Mouse (Mus musculus): ENCODE data around the gene Smim13. TPM values are rescaled to one million over a fixed set of nuclear protein-coding genes. Genes with fewer than 3 reads are reported as not detected.

The Smim13 gene
- polyA plus RNA-seq, 1 experiment: 4.1 TPM

DNA sequence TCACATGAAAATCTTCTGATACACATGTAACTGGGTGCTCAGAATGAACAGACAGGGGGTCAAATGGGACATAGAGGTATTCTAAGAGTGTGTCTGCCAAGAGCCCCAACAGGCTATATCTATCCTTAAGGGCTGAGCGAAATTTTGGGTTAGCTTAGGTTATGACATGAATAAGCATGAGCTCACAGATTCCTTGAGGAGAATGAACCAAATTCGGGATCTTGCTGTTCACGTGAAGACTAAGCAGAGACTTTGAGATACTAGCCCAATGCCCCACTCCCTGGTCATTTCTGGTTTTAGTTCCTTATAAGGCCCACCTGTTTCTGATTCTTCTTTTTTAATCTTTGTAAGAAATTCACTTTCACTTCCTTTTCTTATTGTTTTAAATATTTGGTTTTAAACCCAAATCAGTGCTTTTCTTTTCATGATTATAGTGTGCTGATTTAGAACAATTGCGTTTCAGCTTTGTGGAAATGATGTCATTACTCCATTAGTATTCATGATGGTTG lies 41.9 kb downstream of the Smim13 start:
- no peak for DNase-seq (ENCODE audit: low read depth)

DNA sequence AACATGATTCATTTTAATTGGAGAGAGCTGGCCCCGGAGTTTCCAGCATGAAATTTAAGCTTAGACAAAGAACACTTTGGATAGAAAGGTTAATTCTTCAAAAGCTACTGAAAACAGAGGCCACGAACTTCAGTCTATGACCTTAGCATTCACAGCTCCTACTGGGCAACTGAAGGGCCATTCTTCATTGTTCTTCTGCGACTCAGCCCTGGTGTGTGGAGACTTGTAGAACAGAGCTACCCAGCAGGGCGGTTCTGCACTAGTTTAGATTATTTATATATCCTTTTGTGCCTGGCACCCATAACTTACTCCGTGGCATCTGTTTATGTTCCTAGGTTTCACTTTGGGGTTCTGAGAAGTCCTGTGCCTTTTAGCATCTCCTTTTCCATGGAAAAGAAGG lies 44.0 kb downstream of the Smim13 start:
- no peak for DNase-seq (ENCODE audit: low read depth)

DNA sequence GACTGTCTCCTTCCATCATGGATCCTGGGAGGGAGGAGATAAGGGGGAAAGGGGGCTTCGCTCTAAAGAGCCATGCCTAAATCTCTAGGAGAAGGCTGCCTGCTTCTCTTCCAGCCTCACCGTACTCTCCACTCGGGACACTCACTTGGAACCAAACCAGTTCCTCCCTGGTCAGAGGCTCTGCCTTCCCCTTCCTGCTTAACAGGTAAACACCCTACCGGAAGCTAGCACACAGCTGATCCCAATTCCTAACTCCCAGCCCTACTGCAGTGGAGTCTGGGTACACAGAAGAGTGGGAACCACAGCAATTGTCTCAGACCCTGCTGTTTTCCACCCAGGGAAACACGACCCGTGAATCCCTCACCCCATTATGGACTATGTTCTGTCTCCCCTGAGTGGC lies 46.2 kb downstream of the Smim13 start:
- no peak for DNase-seq (ENCODE audit: low read depth)

DNA sequence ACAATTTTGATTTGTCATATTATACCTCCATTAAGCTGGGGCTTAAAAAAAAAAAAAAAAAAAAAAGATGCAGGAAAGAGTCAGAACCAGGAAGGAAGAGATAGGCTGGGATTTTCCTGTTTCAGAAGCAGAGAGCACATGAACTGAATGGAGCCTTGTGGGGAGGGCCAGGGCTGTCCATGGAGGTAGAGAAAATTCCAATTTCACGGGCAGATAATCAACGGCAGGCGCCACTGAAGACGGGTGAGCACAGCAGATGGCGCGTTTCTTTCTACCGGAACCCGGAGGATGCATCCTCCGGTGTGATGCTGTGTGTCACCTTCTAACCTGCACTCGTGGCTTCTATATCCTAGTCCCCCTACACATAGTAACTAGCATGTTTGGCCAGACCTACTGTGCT lies 46.8 kb downstream of the Smim13 start:
- DNase-seq (ENCODE audit: low read depth): no peak

DNA sequence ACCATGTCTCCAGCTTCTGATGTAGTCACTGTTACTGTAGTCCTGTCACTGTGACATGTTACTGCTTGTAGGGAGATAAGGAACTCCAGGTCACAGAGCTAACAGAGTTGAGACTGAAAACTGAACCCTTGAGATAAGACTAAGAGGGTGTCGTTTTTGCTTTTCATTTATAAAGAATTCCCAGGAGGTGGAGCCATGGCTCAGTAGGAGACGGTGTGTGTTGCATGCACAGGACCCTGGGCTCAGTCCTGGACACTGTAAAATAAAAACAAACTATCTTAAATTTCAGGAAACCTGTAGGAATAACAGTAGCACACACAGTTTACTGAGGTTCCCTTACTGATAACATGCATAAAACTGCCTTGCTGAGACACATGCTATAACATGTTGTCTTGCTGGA lies 48.9 kb downstream of the Smim13 start:
- DNase-seq (ENCODE audit: low read depth): no peak

DNA sequence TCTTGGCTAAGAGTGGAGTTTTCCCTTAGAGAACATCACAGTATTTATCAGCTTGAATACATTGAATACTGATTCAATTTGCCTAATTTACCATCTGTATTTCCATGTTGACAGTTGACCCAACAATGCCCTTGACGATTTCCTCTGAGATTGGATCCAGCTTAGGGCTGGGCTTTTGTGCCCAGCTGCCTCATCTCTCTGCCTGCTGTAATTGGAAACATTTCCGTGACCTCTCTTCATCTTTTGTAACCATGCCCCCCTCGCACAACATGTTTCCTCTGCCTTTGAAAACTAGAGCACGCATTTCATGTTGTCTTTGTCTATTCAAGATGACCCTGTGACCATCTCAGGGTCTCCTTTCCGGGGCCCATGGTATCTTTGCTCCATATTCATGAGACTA lies 49.4 kb downstream of the Smim13 start:
- no peak for DNase-seq (ENCODE audit: low read depth)

DNA sequence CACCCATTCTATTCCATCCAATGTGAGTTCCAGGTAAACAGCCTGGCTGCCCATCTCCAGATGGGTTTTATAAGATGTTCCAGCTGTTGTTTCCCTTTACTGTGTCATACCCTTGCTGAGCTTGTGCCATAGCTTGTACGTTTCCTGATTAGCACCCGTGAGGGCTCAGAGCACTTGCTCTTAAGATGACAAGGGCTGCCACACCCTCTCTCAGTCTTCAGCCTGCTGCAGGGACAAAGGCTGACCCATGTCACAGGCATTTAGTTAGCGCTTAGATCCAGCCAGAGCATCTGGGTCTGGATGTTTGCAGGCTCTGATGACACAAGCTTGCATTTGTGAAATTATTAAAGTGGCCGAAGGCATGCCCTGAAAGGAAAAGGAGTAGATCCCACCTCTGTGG lies 50.4 kb downstream of the Smim13 start:
- no peak for DNase-seq (ENCODE audit: low read depth)

DNA sequence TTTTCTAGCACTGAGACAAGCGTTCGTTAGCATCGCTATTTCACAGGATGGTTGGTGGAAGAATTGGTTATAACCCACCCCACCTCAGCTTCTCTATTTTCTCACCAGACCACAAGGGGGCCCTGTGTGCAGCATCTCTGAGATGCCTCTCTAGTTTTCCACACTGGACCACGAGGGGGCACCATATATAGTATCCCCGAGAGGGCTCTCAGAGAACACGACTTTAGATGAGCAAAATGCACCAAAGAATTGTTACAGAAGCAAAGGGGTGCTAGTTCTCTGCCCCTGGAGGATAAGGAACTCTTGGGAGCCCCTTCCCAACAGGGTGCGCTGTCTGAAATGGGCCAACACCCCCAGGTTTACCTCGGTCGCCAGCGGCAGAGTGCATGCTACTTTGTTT lies 53.1 kb downstream of the Smim13 start:
- no peak for DNase-seq (ENCODE audit: low read depth)

DNA sequence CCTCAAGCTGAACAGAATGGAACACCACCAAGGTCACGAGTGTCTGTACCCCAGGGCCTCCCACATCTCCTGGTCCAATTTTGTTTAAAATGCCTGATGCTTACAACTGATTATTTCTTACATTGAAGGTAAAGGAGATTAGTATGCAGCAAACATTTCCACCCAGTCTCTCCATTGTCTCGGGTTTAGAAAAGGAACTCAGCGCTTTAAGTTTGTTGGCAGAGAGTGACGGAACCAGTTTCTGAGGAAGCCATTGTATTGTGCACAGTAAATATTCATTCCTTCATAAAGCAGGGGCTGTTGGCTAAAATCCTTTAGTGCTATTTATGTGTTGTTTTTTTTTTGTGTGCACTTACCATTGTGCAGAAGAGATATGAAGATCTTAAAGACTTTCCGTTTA lies 71.1 kb downstream of the Smim13 start:
- DNase-seq (ENCODE audit: low read depth): no peak

DNA sequence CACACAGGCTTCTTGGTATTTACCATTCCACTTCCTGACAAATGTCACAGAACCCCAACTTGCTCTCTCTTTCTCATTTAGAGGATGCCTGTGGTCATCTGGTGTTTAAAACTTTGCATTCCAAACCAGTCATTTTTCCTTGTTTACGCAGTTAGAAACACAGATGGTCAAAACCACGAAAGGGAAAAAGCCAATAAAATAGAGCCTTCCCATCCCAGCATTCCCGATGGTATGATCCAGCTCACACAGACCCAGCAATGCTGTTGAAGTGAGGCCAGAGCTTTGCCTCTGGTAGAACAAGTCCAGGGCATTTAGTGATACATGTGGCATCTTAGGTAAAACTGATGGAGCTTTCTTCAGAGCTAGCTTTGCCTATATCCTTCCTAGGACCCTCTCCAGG lies 71.8 kb downstream of the Smim13 start:
- DNase-seq (ENCODE audit: low read depth): no peak

DNA sequence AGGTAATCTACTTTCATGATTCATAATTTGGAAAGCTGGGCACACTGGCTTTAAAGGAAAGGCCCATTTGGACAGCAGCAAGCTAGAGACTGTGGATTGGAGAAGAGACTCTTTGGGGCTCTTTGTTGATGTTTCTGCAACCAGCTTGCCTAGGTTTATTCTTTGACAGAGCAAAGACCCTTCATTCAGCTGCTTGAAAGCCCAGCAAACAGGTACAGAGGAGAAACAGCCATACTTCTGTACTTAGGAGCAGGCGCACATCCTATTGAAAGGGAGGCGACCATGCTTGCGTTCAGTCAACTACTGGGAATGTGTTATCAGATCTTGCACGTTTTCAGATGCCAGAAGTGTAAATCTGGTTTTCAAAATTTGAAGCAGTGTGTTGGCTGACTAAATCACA lies 75.0 kb downstream of the Smim13 start:
- no peak for DNase-seq (ENCODE audit: low read depth)

DNA sequence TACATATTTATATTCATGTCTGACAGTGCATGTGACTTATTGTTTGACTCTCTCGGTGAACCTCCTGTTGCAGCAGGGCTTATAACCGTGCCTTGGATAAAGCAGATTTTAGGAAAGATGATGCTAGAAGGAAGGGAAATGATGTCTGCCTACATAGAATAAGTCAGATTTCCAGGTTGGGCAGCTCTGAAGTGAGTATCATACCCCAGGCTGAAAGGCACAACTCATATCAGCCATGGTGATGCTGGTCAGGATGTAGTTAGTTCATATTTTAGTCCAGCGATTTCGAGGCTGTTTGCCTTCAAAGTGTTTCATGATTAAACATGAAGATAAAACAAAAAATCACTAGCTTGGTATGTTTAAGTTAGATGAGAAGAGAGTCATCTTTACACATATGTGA lies 75.7 kb downstream of the Smim13 start:
- no peak for DNase-seq (ENCODE audit: low read depth)

DNA sequence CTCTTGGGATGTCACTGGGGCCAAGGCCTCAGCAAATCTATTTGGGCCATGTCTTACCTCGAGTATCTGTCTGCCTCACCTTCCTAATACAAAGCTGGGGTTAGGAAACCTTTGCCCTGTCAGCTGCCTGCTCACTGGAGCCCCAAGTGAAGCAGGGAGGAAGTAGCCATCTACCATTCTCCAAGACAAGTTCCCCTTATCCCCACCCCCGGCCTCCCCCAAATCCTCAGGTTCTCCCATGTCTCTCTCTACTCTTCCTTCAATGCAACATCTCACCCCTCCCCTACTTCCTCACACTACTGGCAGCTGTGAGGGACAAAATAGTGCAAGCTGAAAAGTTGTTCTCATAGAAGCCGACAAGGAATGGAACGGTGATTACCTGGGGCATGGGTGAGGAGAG lies 76.5 kb downstream of the Smim13 start:
- no peak for DNase-seq (ENCODE audit: low read depth)

Other genes with a start within 250 kb of the Smim13 start
- gene Pak1ip1, start 248.8 kb upstream of the Smim13 start, polyA plus RNA-seq (2012; rRNA removed): 37.1 and 46.5 TPM in 2 replicates
- 119 and 141 TPM in 2 replicates for gene Tmem14c, start 233.6 kb upstream of the Smim13 start, polyA plus RNA-seq (2012; rRNA removed)
- gene Mak, start 170.1 kb upstream of the Smim13 start, polyA plus RNA-seq (2012; rRNA removed): 0.58 and 0.61 TPM in 2 replicates
- gene Gcm2, start 138.8 kb upstream of the Smim13 start, polyA plus RNA-seq (2012; rRNA removed): not detected in 2 replicates
- gene Sycp2l, start 135.5 kb upstream of the Smim13 start, polyA plus RNA-seq (2012; rRNA removed): not detected in 2 replicates
- gene Elovl2, start 29.4 kb upstream of the Smim13 start, polyA plus RNA-seq (2012; rRNA removed): 17.1 and 22.1 TPM in 2 replicates
- not detected in 2 replicates for gene Gm17364, start 24.1 kb downstream of the Smim13 start, polyA plus RNA-seq (2012; rRNA removed)
- gene Nedd9, start 237.5 kb downstream of the Smim13 start, polyA plus RNA-seq (2012; rRNA removed): 28.2 and 30.1 TPM in 2 replicates

Data from gonadal fat pad, adult 2 months (tissue).